In genomic region chr8:121200069-121200468, GRCm38 (mm10) we compare ENCODE assay signal across 31 mouse cellular contexts.
DNase-seq lines count a peak whose midpoint lies in the region; ATAC-seq lines count a peak whose summit lies in the region.
"Had no signal": no experiment of that assay in that cellular context is flagged by ENCODE, and none has a peak within 500 bp of the region (broad histone marks: within the 10 kb centered on the region; RNA-seq: fewer than 3 reads in every experiment).

No protein-coding gene starts in this region.

- no peak overlapping the region for H3K4me3 ChIP-seq in hindbrain, embryonic 10.5 days
- H3K4me3 ChIP-seq in hindbrain, embryonic 11.5 days (ENCODE audit: low read depth, low read length), result no peak overlapping the region
- no peak overlapping the region for H3K4me3 ChIP-seq in kidney, embryonic 16.5 days (ENCODE audit: low read length)
- H3K4me3 ChIP-seq in forebrain, embryonic 12.5 days (replicated peaks), result no peak overlapping the region
- H3K4me3 ChIP-seq: embryonic facial prominence, embryonic 13.5 days; forebrain, embryonic 10.5 days; gastrocnemius, adult 2 months; hindbrain, embryonic 12.5 days; lung, embryonic 15.5 days; megakaryocyte, embryonic 14.5 days; midbrain, embryonic 13.5 days; neural tube, embryonic 13.5 days had no signal

- H3K4me2 ChIP-seq in hindbrain, embryonic 11.5 days (replicated peaks; ENCODE audit: low read depth, low read length), result no peak overlapping the region
- H3K4me2 ChIP-seq in kidney, embryonic 16.5 days (replicated peaks; ENCODE audit: low read depth, low read length), result peak overlapping the region; percentile 31; the same call in 1 of the 2 replicates
- no peak overlapping the region for H3K4me2 ChIP-seq in forebrain, embryonic 12.5 days
- H3K4me2 ChIP-seq: embryonic facial prominence, embryonic 13.5 days; hindbrain, embryonic 12.5 days; lung, embryonic 15.5 days; midbrain, embryonic 13.5 days; neural tube, embryonic 13.5 days had no signal

- no peaks in the 10 kb centered on the region for H3K36me3 ChIP-seq in hindbrain, embryonic 10.5 days
- H3K36me3 ChIP-seq in hindbrain, embryonic 11.5 days (ENCODE audit: control insufficient read depth, insufficient read depth, low read length), result no peaks in the 10 kb centered on the region
- no peaks in the 10 kb centered on the region for H3K36me3 ChIP-seq in kidney, embryonic 16.5 days (ENCODE audit: insufficient read depth, low read length)
- H3K36me3 ChIP-seq in forebrain, embryonic 12.5 days (replicated peaks), result no peaks in the 10 kb centered on the region
- H3K36me3 ChIP-seq: embryonic facial prominence, embryonic 13.5 days; forebrain, embryonic 10.5 days; hindbrain, embryonic 12.5 days; lung, embryonic 15.5 days; midbrain, embryonic 13.5 days; neural tube, embryonic 13.5 days had no signal

- no peak overlapping the region for H3K9ac ChIP-seq in hindbrain, embryonic 11.5 days (ENCODE audit: low read depth, low read length)
- H3K9ac ChIP-seq in kidney, embryonic 16.5 days (replicated peaks; ENCODE audit: low read length), result peak overlapping the region; percentile 20; the same call in 1 of the 2 replicates
- no peak overlapping the region for H3K9ac ChIP-seq in forebrain, embryonic 12.5 days
- H3K9ac ChIP-seq: embryonic facial prominence, embryonic 13.5 days; hindbrain, embryonic 12.5 days; liver, embryonic 14.5 days; lung, embryonic 15.5 days; midbrain, embryonic 13.5 days; neural tube, embryonic 13.5 days had no signal

- H3K9me3 ChIP-seq in hindbrain, embryonic 10.5 days, result no peaks in the 10 kb centered on the region
- H3K9me3 ChIP-seq in hindbrain, embryonic 11.5 days (ENCODE audit: control insufficient read depth, low read length), result no peaks in the 10 kb centered on the region
- no peaks in the 10 kb centered on the region for H3K9me3 ChIP-seq in kidney, embryonic 16.5 days (ENCODE audit: low read length)
- no peaks in the 10 kb centered on the region for H3K9me3 ChIP-seq in forebrain, embryonic 12.5 days
- H3K9me3 ChIP-seq: embryonic facial prominence, embryonic 13.5 days; forebrain, embryonic 10.5 days; hindbrain, embryonic 12.5 days; lung, embryonic 15.5 days; megakaryocyte, embryonic 14.5 days; midbrain, embryonic 13.5 days; neural tube, embryonic 13.5 days had no signal

- ATAC-seq in hindbrain, embryonic 11.5 days (ENCODE audit: low FRiP score), result no peak
- ATAC-seq in kidney, embryonic 16.5 days (ENCODE audit: low FRiP score, low TSS enrichment), result peak; percentile 19; the same call in 1 of the 2 replicates
- no peak for ATAC-seq in forebrain, embryonic 12.5 days (ENCODE audit: low FRiP score)
- ATAC-seq: forebrain, embryonic 16.5 days; hindbrain, postnatal 0 days; midbrain, embryonic 13.5 days had no signal

- H3K4me1 ChIP-seq in hindbrain, embryonic 10.5 days (replicated peaks), result peaks cover 38% of the 10 kb centered on the region
- H3K4me1 ChIP-seq in hindbrain, embryonic 11.5 days (replicated peaks; ENCODE audit: control insufficient read depth, insufficient read depth, low read length), result no peaks in the 10 kb centered on the region
- peaks cover 54% of the 10 kb centered on the region for H3K4me1 ChIP-seq in kidney, embryonic 16.5 days (ENCODE audit: insufficient read depth, low read length)
- H3K4me1 ChIP-seq in forebrain, embryonic 12.5 days, result no peaks in the 10 kb centered on the region; the same call in 1 of the 2 replicates
- H3K4me1 ChIP-seq: midbrain, embryonic 13.5 days had no signal

- no peak for DNase-seq in hindbrain, embryonic 10.5 days (ENCODE audit: low spot score)
- DNase-seq in hindbrain, embryonic 11.5 days (ENCODE audit: low spot score), result no peak
- DNase-seq in kidney, adult 8-10 months, result no peak
- peak; percentile 30 for DNase-seq in lung, postnatal 10 days
- DNase-seq in lung, postnatal 4 days, result no peak
- DNase-seq: adrenal gland, postnatal 25 days; B cell, adult 2 months; cerebellum, adult 11-12 months; cerebellum, adult 9-11 months; embryo, embryonic 11 days; gastrocnemius, adult 2 months; gastrocnemius, postnatal 36 days; heart, postnatal 10 days; layer of hippocampus, postnatal 36 days; left cerebral cortex, postnatal 4 days; liver; lung, postnatal 36 days; right cerebral cortex, postnatal 4 days; thymus, postnatal 4 days had no signal

- H3K27me3 ChIP-seq in hindbrain, embryonic 10.5 days (ENCODE audit: insufficient read depth, poor library complexity, severe bottlenecking), result peaks cover 10% of the 10 kb centered on the region
- no peaks in the 10 kb centered on the region for H3K27me3 ChIP-seq in hindbrain, embryonic 11.5 days (ENCODE audit: control insufficient read depth, insufficient read depth, low read length)
- no peaks in the 10 kb centered on the region for H3K27me3 ChIP-seq in kidney, embryonic 16.5 days (ENCODE audit: insufficient read depth, low read length)
- H3K27me3 ChIP-seq in forebrain, embryonic 12.5 days, result 0 out of 2 replicates have a peak, but pooled peaks cover 4% of the 10 kb centered on the region
- H3K27me3 ChIP-seq: hindbrain, embryonic 12.5 days; midbrain, embryonic 13.5 days had no signal

- H3K27ac ChIP-seq in hindbrain, embryonic 10.5 days, result peak overlapping the region; percentile 23; the same call in 1 of the 2 replicates
- no peak overlapping the region for H3K27ac ChIP-seq in hindbrain, embryonic 11.5 days (ENCODE audit: low read depth, low read length)
- H3K27ac ChIP-seq in kidney, embryonic 16.5 days (ENCODE audit: low read length), result peak overlapping the region; percentile 86
- H3K27ac ChIP-seq in forebrain, embryonic 12.5 days, result no peak overlapping the region
- H3K27ac ChIP-seq: embryonic facial prominence, embryonic 13.5 days; forebrain, embryonic 10.5 days; gastrocnemius, adult 2 months; hindbrain, embryonic 12.5 days; hindbrain, postnatal 0 days; liver, embryonic 14.5 days; lung, embryonic 15.5 days; midbrain, embryonic 13.5 days; neural tube, embryonic 13.5 days had no signal

- 74% methylated on average over 12 of the region's 12 CpGs for WGBS in hindbrain, embryonic 10.5 days
- 76% methylated on average over 12 of the region's 12 CpGs for WGBS in hindbrain, embryonic 11.5 days
- WGBS in kidney, embryonic 16.5 days, result 16% methylated on average over 12 of the region's 12 CpGs
- WGBS in forebrain, embryonic 12.5 days, result 77% methylated on average over 12 of the region's 12 CpGs

Comparison
In these comparisons a context has a peak if more than half of its experiments do, and no peak if none do; other contexts are left out.
1. H3K27ac ChIP-seq: peak in hindbrain, embryonic 10.5 days (single experiment) and kidney, embryonic 16.5 days (single experiment); none in hindbrain, embryonic 11.5 days (single experiment) and forebrain, embryonic 12.5 days (single experiment).